Mouse (Mus musculus) ovary, postnatal 10 days (tissue): ENCODE results near the gene Gm20388.

Source experiments
- DNase-seq: peaks from one replicate; pipeline ENCODE4 v3.0.0; 2022; ENCODE audit warnings: low spot score

Gm20388 gene

GRCm38 (mm10) chr8:119915298-119915697 is 4.7 kb downstream of the Gm20388 start:
- DNase-seq = no peak

- DNase-seq = no peak
Measured at GRCm38 (mm10) chr8:119916237-119916892, 5.7 kb downstream of the Gm20388 start.

GRCm38 (mm10) chr8:119917415-119917814 is 6.8 kb downstream of the Gm20388 start:
- DNase-seq = no peak

- no peak for DNase-seq
Measured at GRCm38 (mm10) chr8:119918155-119918567, 7.5 kb downstream of the Gm20388 start.

GRCm38 (mm10) chr8:119923259-119923658 is 12.6 kb downstream of the Gm20388 start:
- no peak for DNase-seq

- no peak for DNase-seq
Measured at GRCm38 (mm10) chr8:119925428-119925827, 14.8 kb downstream of the Gm20388 start.

- DNase-seq = no peak
Measured at GRCm38 (mm10) chr8:119926474-119926873, 15.8 kb downstream of the Gm20388 start.

- DNase-seq = no peak
Measured at GRCm38 (mm10) chr8:119927422-119928092, 16.9 kb downstream of the Gm20388 start.

GRCm38 (mm10) chr8:119931317-119931716 is 20.7 kb downstream of the Gm20388 start:
- no peak for DNase-seq

- no peak for DNase-seq
Measured at GRCm38 (mm10) chr8:119933681-119934080, 23.0 kb downstream of the Gm20388 start.

GRCm38 (mm10) chr8:119935541-119935940 is 24.9 kb downstream of the Gm20388 start:
- no peak for DNase-seq

- no peak for DNase-seq
Measured at GRCm38 (mm10) chr8:119938481-119938880, 27.8 kb downstream of the Gm20388 start.

- DNase-seq = no peak
Measured at GRCm38 (mm10) chr8:119939336-119939735, 28.7 kb downstream of the Gm20388 start.

GRCm38 (mm10) chr8:119941471-119941870 is 30.8 kb downstream of the Gm20388 start:
- no peak for DNase-seq

GRCm38 (mm10) chr8:119943616-119944015 is 33.0 kb downstream of the Gm20388 start:
- no peak for DNase-seq

- DNase-seq = peak; percentile 60
Measured at GRCm38 (mm10) chr8:119944096-119944811, 33.6 kb downstream of the Gm20388 start.

- no peak for DNase-seq
Measured at GRCm38 (mm10) chr8:119946326-119946865, 35.8 kb downstream of the Gm20388 start.

- DNase-seq = no peak
Measured at GRCm38 (mm10) chr8:119947653-119948052, 37.0 kb downstream of the Gm20388 start.

- DNase-seq = no peak
Measured at GRCm38 (mm10) chr8:119948340-119948739, 37.7 kb downstream of the Gm20388 start.

GRCm38 (mm10) chr8:119952282-119952681 is 41.6 kb downstream of the Gm20388 start:
- DNase-seq = no peak

GRCm38 (mm10) chr8:119952747-119953146 is 42.1 kb downstream of the Gm20388 start:
- DNase-seq = no peak

GRCm38 (mm10) chr8:119955333-119955732 is 44.7 kb downstream of the Gm20388 start:
- no peak for DNase-seq

- no peak for DNase-seq
Measured at GRCm38 (mm10) chr8:119958076-119958475, 47.4 kb downstream of the Gm20388 start.
